Mouse (Mus musculus) E14TG2a.4 (cell line): ENCODE data around the gene Ntrk1.
"Not testable (repeated sequence)": the region's sequence is repeated elsewhere in the genome, so short reads cannot be mapped to it uniquely, and the experiment has no call there.

Experiments used
- H3K27me3 ChIP-seq: 2 replicates; pipeline ENCODE4 v1.6.1; 2014; ENCODE audit warnings: low read length, control low read depth; ENCODE audit not compliant: insufficient read depth
- H3K36me3 ChIP-seq: 2 replicates; pipeline ENCODE4 v1.6.1; 2014; ENCODE audit warnings: low read length, control low read depth; ENCODE audit not compliant: insufficient read depth
- H3K4me1 ChIP-seq: replicated peaks from 2 replicates; pipeline ENCODE4 v1.6.1; 2014; ENCODE audit warnings: low read depth, low read length, control low read depth
- H3K4me3 ChIP-seq: replicated peaks from 2 replicates; pipeline ENCODE4 v1.5.1; 2014; ENCODE audit warnings: mild to moderate bottlenecking, low read length
- H3K9me3 ChIP-seq: 2 replicates; pipeline ENCODE4 v1.6.1; 2014; ENCODE audit warnings: low read length, control low read depth
- CTCF ChIP-seq: conservative IDR thresholded peaks from 2 replicates; pipeline ENCODE4 v1.5.1; 2014; ENCODE audit warnings: low read length
- NANOG ChIP-seq: IDR thresholded peaks from 2 replicates; pipeline ENCODE4 v1.6.1; 2014; ENCODE audit warnings: borderline replicate concordance, low read length, mixed read lengths
- POU5F1 ChIP-seq: IDR thresholded peaks from 2 replicates; pipeline ENCODE4 v1.6.1; 2014; ENCODE audit warnings: low read length, borderline replicate concordance

Gene Ntrk1

GRCm38 (mm10) chr3:87794922-87795325, at the start of gene Ntrk1:
Ntrk1 (minus strand) TSS chr3:87795162.
- H3K9me3 ChIP-seq: no peaks in the 10 kb centered on the region
- peaks cover 32% of the 10 kb centered on the region for H3K4me1 ChIP-seq
- no peaks in the 10 kb centered on the region for H3K36me3 ChIP-seq
- H3K4me3 ChIP-seq: peak within 1 kb of the TSS; percentile 75
- TF ChIP-seq CTCF (no peak), NANOG (no peak), POU5F1 (no peak)
- H3K27me3 ChIP-seq: peaks cover 98% of the 10 kb centered on the region

- TF ChIP-seq NANOG (no peak), POU5F1 (no peak), CTCF (no peak)
- Histone ChIP-seq H3K4me1 (no peaks in the 10 kb centered on the region), H3K9me3 (no peaks in the 10 kb centered on the region), H3K36me3 (no peaks in the 10 kb centered on the region), H3K4me3 (no peak overlapping the region), H3K27me3 (peaks cover 22% of the 10 kb centered on the region; the same call in 1 of the 2 replicates)
Measured at GRCm38 (mm10) chr3:87840858-87841257, 45.9 kb upstream of the Ntrk1 start.

GRCm38 (mm10) chr3:87838622-87839021, 43.7 kb upstream of the Ntrk1 start:
- Histone ChIP-seq H3K9me3 (no peaks in the 10 kb centered on the region), H3K27me3 (peaks cover 21% of the 10 kb centered on the region; the same call in 1 of the 2 replicates), H3K36me3 (no peaks in the 10 kb centered on the region), H3K4me3 (no peak overlapping the region), H3K4me1 (no peaks in the 10 kb centered on the region)
- peak; percentile 99 for TF ChIP-seq CTCF
- TF ChIP-seq POU5F1: no peak

DNA sequence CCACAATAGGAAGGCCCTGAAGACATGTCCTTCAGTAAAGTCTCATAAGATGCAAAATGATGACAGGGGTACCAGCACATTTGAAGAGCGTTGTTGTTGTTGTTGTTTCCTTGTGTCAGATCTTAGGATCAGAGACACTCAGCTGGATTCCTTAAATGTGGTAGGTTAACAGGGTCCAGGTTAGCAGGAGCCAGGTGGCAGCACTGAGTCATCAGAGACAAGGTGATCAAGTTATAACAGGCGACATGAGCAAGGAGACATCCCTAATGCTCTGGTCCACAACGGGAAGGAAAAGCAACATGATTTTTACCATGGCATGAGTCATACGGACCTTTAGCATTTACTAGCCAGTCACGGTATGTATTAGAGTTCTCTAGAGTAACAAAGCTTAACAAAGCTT, 38.5 kb upstream of the Ntrk1 start:
- TF ChIP-seq CTCF: peak; percentile 19
- no peak for TF ChIP-seq NANOG
- no peak for TF ChIP-seq POU5F1
- no peaks in the 10 kb centered on the region for H3K36me3 ChIP-seq
- H3K27me3 ChIP-seq: peaks cover 4% of the 10 kb centered on the region; the same call in 1 of the 2 replicates
- H3K9me3 ChIP-seq: no peaks in the 10 kb centered on the region
- H3K4me1 ChIP-seq: no peaks in the 10 kb centered on the region
- no peak overlapping the region for H3K4me3 ChIP-seq

DNA sequence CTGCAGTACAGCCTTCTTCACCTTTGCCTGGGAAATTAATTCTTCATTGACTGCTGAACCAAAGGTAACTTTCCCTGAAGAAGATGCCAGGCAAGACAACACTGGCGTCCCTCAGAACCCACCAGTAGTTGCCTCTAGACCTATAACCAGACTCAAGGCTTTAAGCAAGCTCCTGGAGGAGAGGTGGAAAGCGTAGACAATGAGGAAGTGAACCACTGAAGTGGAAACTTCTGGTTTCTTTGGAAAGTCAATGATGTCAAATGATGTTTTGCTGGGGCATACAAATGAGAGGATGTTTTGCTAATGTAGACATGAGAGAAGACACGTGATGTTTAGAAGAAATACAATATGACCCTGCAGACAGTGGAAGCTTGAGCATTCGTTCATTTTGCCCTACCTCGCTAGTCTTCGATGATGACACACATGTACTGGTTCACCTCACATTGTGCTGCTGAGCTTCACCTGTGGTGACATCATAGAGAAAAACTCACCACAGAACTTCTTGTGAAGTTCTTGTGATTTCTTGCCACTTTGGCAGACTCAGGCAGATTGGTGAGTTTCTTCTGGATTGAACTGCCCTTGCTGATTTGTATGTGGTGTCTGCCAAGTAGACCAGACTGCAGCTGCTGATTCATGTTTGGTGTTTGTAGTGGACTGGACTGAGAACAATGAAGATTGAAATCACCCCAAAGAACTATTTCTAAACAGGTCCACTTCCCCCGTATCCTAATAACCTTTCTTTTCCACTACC, 37.3 kb upstream of the Ntrk1 start:
- H3K4me1 ChIP-seq: no peaks in the 10 kb centered on the region
- H3K36me3 ChIP-seq: no peaks in the 10 kb centered on the region
- H3K9me3 ChIP-seq: no peaks in the 10 kb centered on the region
- TF ChIP-seq POU5F1 (no peak), CTCF (no peak), NANOG (no peak)
- no peak overlapping the region for H3K4me3 ChIP-seq
- peaks cover 4% of the 10 kb centered on the region; the same call in 1 of the 2 replicates for H3K27me3 ChIP-seq

DNA sequence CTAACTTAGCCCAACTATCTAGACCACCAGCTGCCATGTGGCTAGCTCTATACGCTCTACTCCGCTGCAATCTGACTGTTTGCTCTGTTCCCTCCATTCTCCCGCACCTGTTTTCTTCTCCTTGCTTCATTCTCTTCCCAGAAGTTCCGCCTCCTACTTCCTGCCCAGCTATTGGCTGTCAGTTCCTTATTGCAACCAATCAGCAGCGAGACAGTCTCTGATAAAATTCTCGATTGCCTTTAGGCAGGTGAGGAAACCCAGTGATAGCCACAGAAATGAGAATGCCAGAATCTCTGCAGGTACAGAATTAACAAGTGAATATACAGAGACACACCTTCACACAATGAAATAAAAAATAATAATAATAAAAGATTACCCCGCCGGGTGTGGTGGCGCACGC, 34.1 kb upstream of the Ntrk1 start:
- H3K27me3 ChIP-seq: peaks cover 10% of the 10 kb centered on the region; the same call in 1 of the 2 replicates
- no peaks in the 10 kb centered on the region for H3K36me3 ChIP-seq
- TF ChIP-seq POU5F1: no peak
- no peak for TF ChIP-seq NANOG
- TF ChIP-seq CTCF: no peak
- no peak overlapping the region for H3K4me3 ChIP-seq
- H3K9me3 ChIP-seq: no peaks in the 10 kb centered on the region
- H3K4me1 ChIP-seq: no peaks in the 10 kb centered on the region

GRCm38 (mm10) chr3:87828435-87828834, 33.5 kb upstream of the Ntrk1 start:
- Histone ChIP-seq H3K36me3 (no peaks in the 10 kb centered on the region), H3K27me3 (peaks cover 16% of the 10 kb centered on the region; the same call in 1 of the 2 replicates), H3K9me3 (no peaks in the 10 kb centered on the region), H3K4me1 (no peaks in the 10 kb centered on the region), H3K4me3 (no peak overlapping the region)
- no peak for TF ChIP-seq NANOG
- TF ChIP-seq POU5F1: no peak
- TF ChIP-seq CTCF: no peak

- not testable (repeated sequence) for H3K4me3 ChIP-seq, H3K36me3 ChIP-seq, H3K4me1 ChIP-seq, H3K9me3 ChIP-seq
- peaks cover 47% of the 10 kb centered on the region for H3K27me3 ChIP-seq
Measured at GRCm38 (mm10) chr3:87824206-87824605, 29.2 kb upstream of the Ntrk1 start, which contains the start of gene Pear1. Pear1 (minus strand) TSS chr3:87824306.

DNA sequence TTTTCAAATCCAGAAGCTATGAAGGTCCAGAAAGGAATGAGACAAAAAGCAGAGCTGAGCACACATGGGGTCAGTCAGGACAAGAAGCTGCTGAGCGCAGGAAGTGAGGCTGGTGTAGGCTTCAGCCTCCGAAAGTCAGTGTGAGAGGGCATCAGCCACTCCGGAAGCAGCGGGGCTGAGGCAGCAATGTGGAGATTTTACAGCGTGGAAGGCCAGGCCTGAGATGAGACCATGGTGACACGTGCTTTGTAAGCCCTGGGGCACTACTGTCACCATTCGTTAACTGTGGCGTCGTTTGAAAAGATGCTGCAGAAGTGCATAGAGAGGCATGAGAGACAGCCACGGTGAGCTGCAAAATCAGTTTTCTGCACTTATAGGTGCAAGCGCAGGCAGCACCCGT, 23.3 kb upstream of the Ntrk1 start:
- peaks cover 12% of the 10 kb centered on the region for H3K4me1 ChIP-seq

More for the DNA sequence above, 23.3 kb upstream of the Ntrk1 start:
- Histone ChIP-seq H3K9me3 (no peaks in the 10 kb centered on the region), H3K36me3 (no peaks in the 10 kb centered on the region), H3K27me3 (peaks cover 91% of the 10 kb centered on the region), H3K4me3 (no peak overlapping the region)
- TF ChIP-seq NANOG: no peak
- no peak for TF ChIP-seq POU5F1
- TF ChIP-seq CTCF: no peak
